Mouse (Mus musculus): ENCODE results near the gene Gpr19.

Gpr19 gene

DNA sequence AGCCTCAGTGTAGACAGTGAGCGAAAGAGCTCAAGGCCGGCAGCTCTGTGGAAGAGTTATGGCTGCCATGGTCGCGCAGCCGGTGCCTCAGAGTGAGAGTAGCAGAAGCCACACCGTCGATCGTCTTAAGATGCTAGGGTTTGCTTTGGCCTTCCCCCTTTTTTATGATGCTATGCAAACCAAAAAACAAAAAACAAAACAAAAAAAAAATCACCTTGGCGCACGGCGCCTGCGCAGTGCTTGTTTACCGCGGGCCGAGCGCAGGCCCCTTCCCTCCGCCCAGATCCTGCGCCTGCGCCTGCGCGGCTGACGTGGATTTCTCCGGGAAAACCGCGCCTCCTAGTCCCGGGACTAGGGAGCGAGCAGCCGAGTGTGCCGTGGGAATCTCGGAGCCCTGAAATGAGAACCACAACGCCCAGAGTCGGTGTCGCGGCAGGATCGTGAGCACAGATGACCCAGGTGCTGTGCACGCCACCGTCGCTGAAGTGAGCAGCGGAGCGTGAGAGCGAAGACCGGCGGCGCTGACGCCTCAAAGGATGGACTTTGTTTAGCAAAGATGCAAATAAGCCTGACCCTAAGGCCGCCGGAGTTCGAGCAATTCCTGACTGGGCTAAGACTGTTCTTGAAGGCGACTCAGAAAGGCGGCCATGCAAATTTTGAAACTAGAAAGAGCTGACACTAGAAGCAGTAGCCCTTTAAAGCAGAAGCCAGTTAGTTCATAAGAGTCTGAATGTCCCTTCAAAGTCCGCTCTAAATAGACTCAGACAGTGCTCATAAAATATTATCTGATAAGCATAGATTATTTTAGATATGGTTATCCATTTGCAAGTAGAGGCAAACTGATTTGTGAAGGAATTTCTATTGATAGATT is at the start of gene Gpr19:
Gene Gpr19 (minus strand): TSS at position 484 of the 871 bp plus-strand sequence.
- peak; percentile 91 to 93 for DNase-seq (ENCODE audit: low spot score in 2 of 2)

DNA sequence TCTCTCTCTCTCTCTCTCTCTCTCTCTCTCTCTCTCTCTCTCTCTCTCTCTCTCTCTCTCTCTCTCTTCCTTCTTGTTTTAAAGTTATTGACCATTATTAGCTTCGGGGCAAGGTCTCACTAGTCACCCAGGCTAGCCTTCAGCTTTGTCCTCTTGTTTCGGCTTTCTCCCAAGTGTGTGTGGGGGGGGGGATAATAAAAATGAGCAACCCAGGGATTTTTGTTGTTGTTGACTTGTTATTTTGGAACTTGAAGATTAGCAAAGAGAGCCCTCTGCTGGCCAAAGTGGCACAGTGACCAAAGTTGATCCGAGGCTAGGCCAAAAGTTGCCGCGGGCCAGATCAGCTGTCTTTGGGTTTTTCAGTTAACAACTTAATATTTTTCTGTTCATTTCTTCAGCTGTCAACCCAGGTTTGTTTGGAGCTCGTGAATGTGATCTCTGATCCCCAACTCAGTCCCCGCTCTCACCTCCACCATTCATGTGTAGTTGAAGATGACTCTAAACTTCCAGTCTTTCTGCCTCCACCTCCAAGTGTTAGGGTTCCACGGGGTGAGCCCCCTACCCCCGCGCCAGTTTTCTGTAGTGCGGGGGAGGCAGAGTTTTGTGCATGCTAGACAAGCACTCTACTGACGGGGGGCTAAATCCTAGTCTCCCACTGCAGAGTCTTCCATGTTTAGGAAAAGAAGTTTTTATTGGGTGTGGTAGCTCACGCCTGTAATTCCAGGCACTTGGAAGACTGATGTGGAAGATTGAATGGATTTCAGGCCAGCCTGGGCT is 49.1 kb upstream of the Gpr19 start:
- peak; percentile 53 to 72 for DNase-seq (ENCODE audit: low spot score in 2 of 2)

DNA sequence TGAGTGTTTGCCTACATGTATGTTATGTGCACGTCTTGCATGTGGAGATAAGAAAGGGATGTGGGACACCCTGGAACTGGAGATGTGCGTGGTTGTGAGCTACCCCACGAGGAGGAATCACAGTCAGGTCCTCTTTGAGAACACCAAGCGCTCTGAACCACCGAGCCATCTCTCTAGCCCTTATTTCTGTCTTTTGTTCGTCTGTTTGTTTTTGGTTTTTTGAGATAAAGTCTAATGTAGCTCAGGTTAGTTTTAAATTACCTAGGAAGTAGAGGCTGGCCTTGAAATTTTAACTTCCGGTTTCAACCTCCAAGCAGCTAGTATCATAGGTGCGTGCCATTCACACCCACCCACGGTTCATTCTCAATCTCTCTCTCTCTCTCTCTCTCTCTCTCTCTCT is 48.5 kb upstream of the Gpr19 start:
- no peak for DNase-seq (ENCODE audit: low spot score in 2 of 2)

DNA sequence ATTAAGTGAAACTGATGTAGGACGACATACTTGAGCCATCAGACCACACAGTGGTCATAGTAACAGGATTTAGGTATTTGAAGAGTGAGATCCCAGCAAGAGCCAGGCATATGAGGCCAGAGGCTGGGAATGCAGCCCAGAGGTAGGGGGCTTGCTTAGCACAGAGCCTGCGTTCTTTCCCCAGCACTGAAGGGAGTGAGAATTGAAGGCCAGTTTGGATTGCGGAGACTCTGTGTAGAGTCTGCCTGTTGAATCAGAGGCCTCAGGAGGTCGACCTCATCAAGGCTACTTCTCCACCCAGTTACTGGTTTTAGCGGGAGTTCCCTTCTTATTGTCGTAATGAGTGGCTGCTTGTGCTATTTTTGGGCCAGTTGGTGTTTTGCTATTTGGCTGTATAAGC is 47.7 kb upstream of the Gpr19 start:
- DNase-seq (ENCODE audit: low spot score in 2 of 2): no peak

DNA sequence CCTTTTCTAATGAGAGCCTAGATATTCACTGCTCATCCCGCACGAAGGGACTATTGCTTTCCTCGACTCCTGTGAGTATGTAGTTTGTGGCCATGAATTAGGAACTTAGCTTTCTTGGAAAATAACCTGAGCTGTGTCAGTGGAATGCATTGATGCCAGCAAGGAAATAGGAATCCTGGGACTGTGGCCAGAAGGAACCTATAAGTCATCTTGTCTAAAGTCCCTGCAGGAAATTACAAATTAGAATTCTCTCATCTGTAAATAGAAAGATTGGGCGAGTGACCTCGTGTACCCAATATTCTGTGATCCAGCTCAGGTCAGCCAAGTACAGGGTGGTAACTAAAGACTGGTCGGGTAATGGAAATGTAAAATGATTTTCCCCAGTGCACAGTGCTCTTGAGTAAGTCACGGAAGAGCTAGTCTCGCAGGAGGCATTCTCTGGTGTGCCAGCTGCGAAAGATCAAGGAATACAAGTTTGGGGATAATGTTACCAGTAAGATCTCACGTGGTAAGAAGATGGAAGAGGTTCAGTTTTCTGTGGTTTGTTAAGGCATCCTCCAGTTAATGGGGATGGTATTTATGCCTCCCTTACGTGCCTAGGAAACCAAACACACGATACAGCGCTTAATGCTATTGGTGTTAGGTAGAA is 45.5 kb upstream of the Gpr19 start:
- no peak for DNase-seq (ENCODE audit: low spot score in 2 of 2)

DNA sequence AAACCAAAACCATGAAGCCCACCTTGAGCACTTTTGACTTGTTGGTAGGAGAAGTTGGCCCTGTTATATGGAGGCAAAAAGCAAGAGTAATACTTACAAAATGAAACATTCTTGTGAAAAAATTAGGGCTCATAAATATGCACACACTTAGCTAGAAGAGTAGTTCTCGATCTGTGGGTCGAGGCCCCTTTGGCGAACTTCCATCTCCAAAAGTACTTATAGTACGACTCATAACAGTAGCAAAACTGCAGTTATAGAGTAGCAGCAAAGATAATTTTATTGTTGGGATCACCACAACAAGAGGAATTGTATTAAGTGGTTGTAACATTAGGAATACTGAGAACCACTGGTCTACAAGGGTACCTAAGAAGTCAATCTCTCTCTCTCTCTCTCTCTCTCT is 41.4 kb upstream of the Gpr19 start:
- DNase-seq (ENCODE audit: low spot score in 2 of 2): no peak

DNA sequence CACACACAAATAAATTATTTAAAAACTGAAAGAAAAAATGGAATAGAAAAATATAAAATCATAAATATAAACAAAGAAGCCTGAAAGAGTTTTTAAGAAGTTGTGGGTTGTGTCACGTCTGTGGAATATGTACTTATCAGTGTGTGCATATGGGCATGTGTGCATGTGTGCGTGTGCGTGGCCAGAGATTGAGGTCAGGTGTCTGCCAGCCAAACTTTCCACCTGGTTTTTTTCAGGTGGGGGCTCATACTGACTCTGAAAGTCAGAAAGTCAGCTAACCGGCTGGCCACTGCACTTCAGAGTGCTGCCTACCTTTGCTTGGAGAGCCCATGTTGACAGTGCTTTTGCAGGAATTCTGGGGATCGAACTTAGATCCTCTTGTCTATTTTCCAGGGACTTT is 35.9 kb upstream of the Gpr19 start:
- no peak for DNase-seq (ENCODE audit: low spot score in 2 of 2)

DNA sequence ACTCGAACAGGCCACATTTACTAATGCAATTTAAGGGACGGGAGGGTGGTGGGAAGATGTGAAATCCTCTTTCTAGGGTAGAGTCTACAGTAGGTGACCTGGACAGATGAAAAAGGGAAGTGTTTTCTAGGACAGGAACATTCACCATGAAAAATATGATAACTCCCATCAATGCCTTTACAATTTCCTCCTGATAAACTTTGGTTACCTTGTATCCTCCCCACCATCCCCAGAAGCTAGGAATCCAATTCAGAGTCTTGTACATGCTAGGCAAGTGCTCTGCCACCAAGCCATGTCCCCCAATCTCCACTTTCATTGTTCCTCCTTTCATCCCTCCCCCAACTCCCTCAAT is 34.8 kb upstream of the Gpr19 start:
- no peak for DNase-seq (ENCODE audit: low spot score in 2 of 2)

DNA sequence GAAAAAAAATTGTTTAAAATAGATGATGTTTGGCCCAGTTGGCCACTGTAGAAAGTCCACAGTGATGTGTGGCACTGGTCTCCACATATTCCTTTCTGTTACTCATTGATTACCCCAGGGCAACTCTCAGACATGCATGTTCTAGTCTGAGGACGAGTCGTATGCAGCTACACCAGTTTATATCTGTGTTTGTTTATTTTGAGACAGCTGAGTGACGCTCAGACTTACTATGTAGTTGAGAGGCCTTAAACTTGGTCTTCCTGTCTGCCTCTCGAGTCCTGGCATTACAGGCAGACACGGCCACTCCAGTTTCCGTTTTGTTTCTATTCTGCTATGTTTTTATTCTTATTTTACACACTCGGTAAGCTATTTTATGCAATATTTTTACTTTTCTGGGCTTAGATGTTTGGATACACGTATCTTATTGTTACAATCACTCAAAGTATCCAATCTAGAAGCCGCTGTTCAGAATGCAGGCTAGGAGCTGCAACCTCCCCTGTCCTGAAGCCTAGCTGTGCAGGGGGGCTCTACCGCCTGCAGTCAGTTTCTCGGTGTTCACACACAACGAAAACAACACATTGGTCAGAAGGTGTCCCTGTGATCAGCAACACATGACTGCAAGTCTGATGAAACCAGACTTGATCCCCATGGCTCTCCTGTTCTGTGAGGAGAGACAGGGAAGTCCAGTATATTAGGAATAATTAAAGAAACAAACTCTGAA is 34.3 kb upstream of the Gpr19 start:
- no peak for DNase-seq (ENCODE audit: low spot score in 2 of 2)

DNA sequence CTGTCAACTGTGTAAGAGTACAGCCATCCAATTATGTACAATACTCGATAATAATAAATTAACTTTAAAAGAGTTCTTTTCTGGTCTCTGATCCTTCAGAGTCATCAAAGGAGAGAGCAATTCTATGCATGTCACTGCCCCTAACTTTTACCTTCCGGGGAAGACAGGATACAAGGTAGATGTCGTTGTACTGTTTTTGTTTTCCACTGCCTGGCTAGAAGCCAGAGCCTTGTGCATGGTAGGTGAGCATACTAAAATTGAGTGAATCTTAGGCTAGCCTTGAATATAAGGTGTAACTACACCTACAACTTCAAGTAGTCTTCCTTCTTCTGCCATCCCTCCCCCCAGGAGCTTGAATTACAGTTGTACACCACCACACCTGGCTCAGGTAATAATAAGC is 32.8 kb upstream of the Gpr19 start:
- no peak for DNase-seq (ENCODE audit: low spot score in 2 of 2)

DNA sequence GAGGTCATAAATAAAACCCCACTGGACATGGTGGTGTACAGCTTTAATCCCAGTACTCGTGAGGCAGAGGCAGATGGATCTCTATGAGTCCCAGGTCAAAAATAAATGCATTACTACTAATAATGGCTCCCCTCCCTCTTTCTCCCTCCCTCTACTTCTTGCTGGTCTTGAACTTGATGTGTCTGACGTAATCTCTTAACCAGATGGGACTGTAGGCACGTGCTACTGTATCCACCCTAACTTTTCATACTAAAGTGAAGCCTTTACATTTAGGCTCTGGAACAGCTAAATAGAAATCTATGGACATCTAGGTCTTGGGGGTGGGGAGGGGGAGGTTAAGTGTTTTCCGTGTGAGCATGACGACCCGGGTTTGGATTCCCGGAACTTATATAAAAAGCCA is 32.0 kb upstream of the Gpr19 start:
- no peak for DNase-seq (ENCODE audit: low spot score in 2 of 2)

DNA sequence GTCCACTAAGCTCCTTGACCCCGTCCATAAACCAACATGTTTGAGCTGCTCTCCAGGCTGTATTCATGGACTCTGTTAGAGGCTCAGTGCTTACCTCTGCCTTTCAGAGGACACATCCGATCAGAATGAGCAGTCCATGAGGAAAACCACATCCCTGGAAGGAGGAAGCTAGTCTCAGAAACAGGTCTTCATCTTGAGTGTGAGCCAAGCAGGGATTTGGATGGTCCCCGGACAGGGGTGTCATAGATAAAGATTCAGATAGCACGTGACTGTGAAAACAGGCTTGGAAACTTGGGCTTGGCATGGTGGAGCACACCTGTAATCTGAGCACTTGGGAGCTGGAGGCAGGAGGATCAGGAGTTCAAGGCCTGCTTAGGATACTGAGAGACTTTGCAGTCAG is 31.5 kb upstream of the Gpr19 start:
- no peak for DNase-seq (ENCODE audit: low spot score in 2 of 2)

DNA sequence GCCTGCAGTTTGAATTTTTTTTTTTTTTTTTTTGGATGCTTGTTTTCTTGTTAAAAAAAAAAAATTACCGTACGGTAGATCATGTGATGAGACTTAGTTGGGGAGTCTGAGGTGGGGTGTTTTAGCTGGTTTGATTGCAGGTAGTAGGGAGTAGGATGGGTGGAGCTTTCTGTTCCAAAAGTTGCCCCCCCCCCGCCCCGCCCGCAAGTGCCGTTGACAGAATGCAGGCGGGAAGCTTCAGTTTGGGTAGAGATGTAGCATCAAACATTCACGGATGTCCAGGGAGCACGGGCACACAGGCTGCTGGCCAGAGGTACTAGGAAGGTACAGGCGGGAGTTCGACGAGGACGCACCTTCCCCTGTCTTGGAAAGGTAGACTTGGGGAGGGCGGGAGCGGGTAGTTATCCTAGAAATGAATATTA is 30.5 kb upstream of the Gpr19 start:
- DNase-seq (ENCODE audit: low spot score in 2 of 2): peak in 1 of 2 experiments; percentile 43

DNA sequence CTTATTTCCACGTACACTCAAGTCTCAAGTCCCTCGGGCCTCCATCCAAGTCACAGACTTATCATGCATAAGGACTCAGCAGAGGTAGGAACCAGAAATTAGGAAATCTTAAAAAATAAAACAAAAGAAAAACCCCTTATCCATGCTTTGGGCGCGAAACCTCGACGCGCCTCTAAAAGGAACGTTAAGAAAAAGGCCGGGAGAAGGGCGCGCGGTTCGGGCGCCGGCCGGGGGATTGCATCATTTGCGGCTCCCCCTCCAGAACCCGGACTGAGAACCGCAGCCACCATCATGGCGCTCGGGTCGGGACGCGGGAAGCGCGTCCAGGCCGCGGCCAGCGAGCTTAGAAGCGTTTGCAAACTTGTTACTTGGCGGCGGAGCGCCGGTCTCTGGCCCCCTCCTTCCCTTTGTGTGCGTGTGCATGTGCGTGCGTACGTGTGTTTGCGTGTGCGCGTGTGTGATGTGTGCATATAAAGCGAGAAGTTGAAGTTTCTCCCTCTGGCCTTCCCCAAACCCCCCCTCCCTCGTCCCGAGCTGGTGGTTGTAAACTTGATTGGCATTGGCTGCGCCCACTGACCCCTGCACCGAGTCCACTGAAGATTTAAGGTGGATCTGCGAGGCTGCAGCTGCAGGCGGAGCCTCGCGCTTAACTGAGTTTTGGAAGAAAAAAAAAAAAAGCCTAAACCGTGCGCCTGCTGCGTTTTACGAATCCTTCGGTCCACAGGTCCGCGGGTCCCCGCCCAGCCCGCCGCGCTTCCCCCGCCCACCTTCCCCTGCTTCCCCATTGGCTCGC is 29.9 kb upstream of the Gpr19 start:
- DNase-seq (ENCODE audit: low spot score in 2 of 2): peak; percentile 83 to 90

DNA sequence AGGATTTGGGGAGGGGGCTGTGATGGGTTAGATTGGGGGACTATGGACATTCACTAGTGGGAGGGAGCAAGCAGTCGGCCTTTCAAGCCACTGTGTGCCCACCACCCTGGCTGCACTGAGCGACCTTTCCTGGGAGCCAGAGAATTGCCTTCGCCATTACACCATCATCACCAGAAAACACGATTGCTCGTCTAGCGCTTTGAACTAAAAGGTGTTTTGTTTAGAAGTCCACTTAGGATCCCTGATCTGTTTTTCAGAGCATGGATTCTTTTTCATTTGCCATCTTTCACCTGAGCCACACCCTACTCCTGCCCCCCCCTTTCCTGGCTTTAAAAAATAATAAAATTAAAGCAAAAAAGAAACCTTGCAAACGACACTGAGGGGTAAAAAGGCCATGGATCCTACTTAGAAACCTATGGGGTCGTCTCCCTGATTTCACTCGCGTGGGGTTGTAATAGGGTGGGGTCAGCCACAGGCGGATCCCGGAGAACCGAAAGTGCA is 29.3 kb upstream of the Gpr19 start:
- no peak for DNase-seq (ENCODE audit: low spot score in 2 of 2)

DNA sequence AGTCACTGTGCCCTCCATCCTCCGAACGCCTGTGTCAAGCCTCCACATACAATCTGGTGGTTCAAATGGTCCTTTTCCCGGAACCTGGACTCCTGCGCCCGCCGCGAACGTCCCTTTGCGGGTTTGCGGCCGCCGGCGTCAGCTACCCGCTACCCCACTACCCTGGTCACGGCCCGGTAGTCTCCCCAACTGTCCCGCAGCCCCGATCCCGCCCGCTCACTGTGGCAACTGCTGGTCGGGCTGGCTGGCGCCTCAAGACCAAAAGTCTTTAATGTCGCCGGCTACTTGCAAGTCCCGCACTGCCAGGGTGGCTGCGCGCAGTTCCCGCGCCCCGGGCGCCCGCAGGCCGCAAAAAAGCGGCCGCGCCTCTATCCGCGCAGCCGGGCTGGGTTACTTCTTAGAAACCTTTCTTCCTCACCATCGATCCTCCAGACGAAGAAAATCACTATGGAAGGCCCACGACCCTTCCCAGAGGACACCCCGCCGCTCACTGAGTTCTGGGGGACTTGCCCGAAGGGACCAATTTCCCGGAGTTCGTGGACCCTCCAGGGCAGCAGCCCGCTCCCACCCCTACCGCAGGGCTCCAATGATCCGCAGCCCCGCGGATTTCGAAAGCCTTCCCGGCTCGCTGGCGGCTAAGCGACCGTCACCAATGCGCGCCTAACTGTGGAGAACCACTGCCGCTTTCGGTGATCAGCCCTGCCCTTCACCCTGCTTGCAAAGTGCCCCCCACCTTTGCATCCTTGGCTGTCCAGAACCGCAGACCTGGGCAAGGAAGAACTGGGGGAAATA is 28.6 kb upstream of the Gpr19 start:
- peak; percentile 66 to 72 for DNase-seq (ENCODE audit: low spot score in 2 of 2)

DNA sequence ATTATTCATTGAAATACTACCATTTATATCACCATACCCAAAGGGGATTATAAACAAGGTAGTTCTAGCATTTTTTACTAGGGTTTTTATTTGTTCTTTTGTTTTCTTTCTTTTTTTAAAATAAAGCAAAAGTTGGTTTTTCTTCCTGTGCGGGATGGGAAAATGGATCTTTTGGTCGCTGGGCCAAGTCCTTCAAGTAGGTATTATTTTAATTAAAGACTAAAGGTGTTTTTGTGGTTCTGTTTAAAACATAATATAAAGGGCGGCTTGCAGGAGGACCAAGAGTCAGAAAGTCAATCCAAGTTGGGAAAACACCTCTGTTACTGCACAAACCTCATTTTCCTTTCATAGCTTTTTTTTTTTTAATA is 27.9 kb upstream of the Gpr19 start:
- no peak for DNase-seq (ENCODE audit: low spot score in 2 of 2)

DNA sequence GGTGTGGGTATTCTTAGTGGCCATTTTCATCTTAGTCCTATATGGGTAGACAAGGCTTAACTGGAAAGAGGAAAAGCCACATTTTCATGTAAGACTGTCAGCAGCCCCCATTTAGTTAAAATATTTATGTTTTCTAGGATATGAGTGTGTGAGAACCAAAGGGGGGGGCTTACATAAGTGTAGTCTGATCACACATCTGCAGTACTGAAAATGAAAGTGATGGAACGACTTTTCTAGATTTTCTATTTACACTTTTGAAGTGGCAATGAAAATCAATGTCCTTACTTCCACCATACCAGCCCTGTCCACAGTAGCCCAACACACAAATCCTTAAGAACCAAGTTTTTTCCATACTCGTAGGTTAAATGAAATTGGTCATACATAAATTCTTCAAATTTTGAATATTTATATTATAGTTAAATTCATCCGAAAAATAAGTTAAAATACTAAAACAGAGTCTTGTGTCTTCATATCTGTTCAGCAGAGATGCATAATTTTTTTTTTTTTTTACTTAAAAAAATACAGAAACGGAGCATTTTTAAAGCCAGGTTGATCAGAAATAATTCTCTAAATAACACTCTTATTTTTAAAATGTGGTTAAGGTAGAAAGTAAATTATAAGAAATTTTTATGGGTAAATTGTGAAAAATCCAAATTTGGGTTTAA is 27.4 kb upstream of the Gpr19 start:
- DNase-seq (ENCODE audit: low spot score in 2 of 2): no peak

DNA sequence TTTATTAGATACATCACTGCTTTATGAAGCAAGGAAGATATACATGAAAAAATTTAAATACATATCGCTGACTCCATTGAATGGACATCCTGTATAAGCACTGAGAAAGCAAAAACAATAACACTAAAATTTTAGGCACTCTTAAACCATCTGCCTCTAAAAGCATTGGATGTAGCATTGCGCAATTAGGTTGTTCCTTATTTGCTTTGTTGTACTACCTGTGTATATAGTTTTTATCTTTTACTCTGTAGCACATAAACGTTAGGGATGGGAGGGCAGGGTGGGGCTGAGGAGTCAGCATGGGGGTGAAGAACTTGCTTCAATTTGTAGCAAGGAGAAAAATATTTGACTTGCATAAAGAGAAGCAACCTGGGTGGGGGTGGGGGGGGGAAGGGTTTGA is 25.9 kb upstream of the Gpr19 start:
- DNase-seq (ENCODE audit: low spot score in 2 of 2): no peak

DNA sequence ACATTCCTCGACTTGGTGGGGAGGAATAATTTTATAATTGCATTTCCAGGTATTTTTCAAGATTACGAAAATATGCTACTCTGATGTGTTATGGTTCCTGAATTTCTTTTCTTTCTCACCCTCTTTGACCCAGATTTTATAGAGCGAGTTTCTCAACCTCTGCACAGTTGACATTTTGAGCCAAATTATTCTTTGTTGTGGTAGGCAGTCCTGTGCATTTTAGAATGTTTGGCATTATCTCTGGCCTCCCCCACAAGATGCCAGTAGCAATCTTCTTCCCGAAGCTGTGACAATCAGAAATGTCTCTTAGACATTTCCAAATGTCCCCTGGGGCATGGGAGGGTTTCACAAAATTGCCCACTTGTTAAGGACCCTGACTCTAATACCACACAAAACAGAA is 25.3 kb upstream of the Gpr19 start:
- DNase-seq (ENCODE audit: low spot score in 2 of 2): no peak

All from right cerebral cortex, postnatal 10 days (tissue).